Mouse (Mus musculus) myocyte (in vitro differentiated cells): ENCODE data around the gene Catip. TPM values are rescaled to one million over a fixed set of nuclear protein-coding genes. Genes with fewer than 3 reads are reported as not detected.
"Not testable (repeated sequence)": the region's sequence is repeated elsewhere in the genome, so short reads cannot be mapped to it uniquely, and the experiment has no call there.

Experiments used
- H3K27me3 ChIP-seq: one replicate; pipeline ENCODE4 v1.6.1; 2011; ENCODE audit not compliant: control insufficient read depth, insufficient read depth, insufficient read length
- H3K36me3 ChIP-seq: one replicate; pipeline ENCODE4 v1.6.1; 2011; ENCODE audit not compliant: control insufficient read depth, insufficient read depth
- H3K4me2 ChIP-seq: one replicate; pipeline ENCODE4 v1.6.1; 2011; ENCODE audit warnings: low read depth, control low read depth
- H3K4me3 ChIP-seq: one replicate; pipeline ENCODE4 v1.5.1; 2011; ENCODE audit warnings: mild to moderate bottlenecking, control low read depth, moderate library complexity
- H3K79me2 ChIP-seq: one replicate; pipeline ENCODE4 v1.6.1; 2011; ENCODE audit not compliant: control insufficient read depth, insufficient read depth
- H3ac ChIP-seq: one replicate; pipeline ENCODE4 v1.6.1; 2011; ENCODE audit not compliant: control insufficient read depth, insufficient read length
- CEBPB ChIP-seq: IDR thresholded peaks from 2 replicates; pipeline ENCODE4 v1.6.1; 2011; ENCODE audit warnings: mild to moderate bottlenecking, moderate library complexity; ENCODE audit not compliant: poor library complexity, insufficient read depth, severe bottlenecking
- E2F4 ChIP-seq: IDR thresholded peaks from one replicate; pipeline ENCODE4 v1.6.1; 2011; ENCODE audit warnings: mild to moderate bottlenecking, control low read depth, moderate library complexity; ENCODE audit not compliant: insufficient read depth
- MAX ChIP-seq: IDR thresholded peaks from one replicate; pipeline ENCODE4 v1.6.1; 2011; ENCODE audit warnings: low read depth, mild to moderate bottlenecking, control low read depth
- MYOD1 ChIP-seq, 3 experiments: IDR thresholded peaks; one replicate each; pipeline ENCODE4 v1.6.1; 2011; ENCODE audit warnings: control low read depth in 2 of 3, low read depth in 2 of 3, mild to moderate bottlenecking in 2 of 3, moderate library complexity in 1 of 3; ENCODE audit not compliant: insufficient read length in 2 of 3, control insufficient read depth in 1 of 3
- MYOG ChIP-seq, 3 experiments: IDR thresholded peaks; one replicate each; pipeline ENCODE4 v1.6.1; 2011; ENCODE audit warnings: control low read depth in 2 of 3, low read depth in 2 of 3, mild to moderate bottlenecking in 2 of 3; ENCODE audit not compliant: insufficient read length in 2 of 3, control insufficient read depth in 1 of 3, insufficient read depth in 1 of 3
- POLR2A ChIP-seq: IDR thresholded peaks from one replicate; pipeline ENCODE4 v1.6.1; 2011; ENCODE audit warnings: low read depth, mild to moderate bottlenecking, control low read depth, moderate library complexity; ENCODE audit not compliant: insufficient read length
- POLR2AphosphoS2 ChIP-seq: IDR thresholded peaks from one replicate; pipeline ENCODE4 v1.6.1; 2011; ENCODE audit warnings: low read depth, control low read depth; ENCODE audit not compliant: insufficient read length
- REST ChIP-seq: IDR thresholded peaks from one replicate; pipeline ENCODE4 v1.6.1; 2011; ENCODE audit warnings: mild to moderate bottlenecking, control low read depth, moderate library complexity; ENCODE audit not compliant: insufficient read depth, insufficient read length
- SRF ChIP-seq: IDR thresholded peaks from one replicate; pipeline ENCODE4 v1.6.1; 2011; ENCODE audit warnings: low read depth; ENCODE audit not compliant: control insufficient read depth, insufficient read length
- TCF12 ChIP-seq: IDR thresholded peaks from one replicate; pipeline ENCODE4 v1.6.1; 2011; ENCODE audit warnings: mild to moderate bottlenecking, control low read depth; ENCODE audit not compliant: poor library complexity, insufficient read depth, severe bottlenecking
- TCF3 ChIP-seq: IDR thresholded peaks from one replicate; pipeline ENCODE4 v1.6.1; 2011; ENCODE audit warnings: low read depth, control low read depth; ENCODE audit not compliant: insufficient read length
- USF1 ChIP-seq: IDR thresholded peaks from one replicate; pipeline ENCODE4 v1.6.1; 2011; ENCODE audit warnings: low read depth, mild to moderate bottlenecking, control low read depth, moderate library complexity
- polyA plus RNA-seq: library from polyadenylated mRNA; unstranded; fragments of >200 nt; fragmentation: generic; extraction: Trizol; gene quantifications from one replicate; pipeline ENCODE4 v1.2.1, GENCODE M21; 2012; ENCODE audit warnings: missing spikeins

Catip gene
- polyA plus RNA-seq, 1 experiment = 0.10 TPM

DNA sequence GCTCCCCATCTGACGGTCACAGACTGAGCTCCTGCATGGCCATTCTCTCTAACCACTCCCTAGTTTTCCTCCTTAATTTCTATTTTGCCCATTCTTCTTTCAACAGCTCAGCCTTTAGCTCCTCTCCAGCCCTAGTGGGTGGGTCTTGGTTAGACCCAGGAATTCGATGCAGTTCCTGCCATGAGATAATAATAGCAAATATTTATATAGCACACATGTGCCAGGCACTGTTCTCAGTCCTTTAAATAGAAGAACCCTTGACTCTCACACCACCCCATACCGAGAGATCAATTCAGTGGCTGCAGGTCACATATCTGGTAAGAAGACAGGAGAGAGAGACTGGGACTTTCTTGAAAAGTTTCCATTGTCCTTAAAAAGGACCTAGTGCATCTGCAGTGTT is 40.5 kb upstream of the Catip start:
- Histone ChIP-seq H3K4me2 (no peak overlapping the region), H3K36me3 (no peaks in the 10 kb centered on the region)
- TF ChIP-seq E2F4 (no peak), MAX (no peak), REST (no peak), POLR2AphosphoS2 (no peak), USF1 (no peak), POLR2A (no peak), CEBPB (no peak), SRF (no peak), MYOD1 (IDR thresholded peaks at IDR 0.05; ENCODE audit: control insufficient read depth in 1 of 3, insufficient read length in 2 of 3, low read depth in 2 of 3) (no peak), TCF12 (no peak), MYOG (IDR thresholded peaks at IDR 0.05; ENCODE audit: control insufficient read depth in 1 of 3, insufficient read depth in 1 of 3, insufficient read length in 2 of 3, low read depth in 2 of 3) (no peak), TCF3 (no peak)

DNA sequence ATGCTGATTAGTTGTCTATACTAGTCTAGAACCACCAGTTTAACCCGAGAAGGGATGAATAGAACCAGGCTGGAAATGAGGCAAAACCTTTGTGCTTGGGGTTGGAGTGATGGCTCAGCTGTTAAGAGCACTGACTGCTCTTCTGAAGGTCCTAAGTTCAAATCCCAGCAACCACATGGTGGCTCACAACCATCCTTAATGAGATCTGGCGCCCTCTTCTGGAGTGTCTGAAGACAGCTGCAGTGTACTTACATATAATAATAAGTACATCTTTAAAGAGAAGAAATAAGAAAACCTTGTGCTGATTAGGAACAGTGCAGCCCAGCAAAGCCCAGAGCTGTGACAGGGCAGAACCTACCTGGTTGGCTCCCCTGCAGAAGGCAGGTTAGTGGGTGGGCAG is 35.0 kb upstream of the Catip start:
- not testable (repeated sequence) for H3K36me3 ChIP-seq, H3ac ChIP-seq

More for the DNA sequence above, 40.5 kb upstream of the Catip start:
- Histone ChIP-seq H3K27me3 (no peaks in the 10 kb centered on the region), H3K4me3 (no peak overlapping the region), H3K79me2 (no peaks in the 10 kb centered on the region), H3ac (no peak overlapping the region)

DNA sequence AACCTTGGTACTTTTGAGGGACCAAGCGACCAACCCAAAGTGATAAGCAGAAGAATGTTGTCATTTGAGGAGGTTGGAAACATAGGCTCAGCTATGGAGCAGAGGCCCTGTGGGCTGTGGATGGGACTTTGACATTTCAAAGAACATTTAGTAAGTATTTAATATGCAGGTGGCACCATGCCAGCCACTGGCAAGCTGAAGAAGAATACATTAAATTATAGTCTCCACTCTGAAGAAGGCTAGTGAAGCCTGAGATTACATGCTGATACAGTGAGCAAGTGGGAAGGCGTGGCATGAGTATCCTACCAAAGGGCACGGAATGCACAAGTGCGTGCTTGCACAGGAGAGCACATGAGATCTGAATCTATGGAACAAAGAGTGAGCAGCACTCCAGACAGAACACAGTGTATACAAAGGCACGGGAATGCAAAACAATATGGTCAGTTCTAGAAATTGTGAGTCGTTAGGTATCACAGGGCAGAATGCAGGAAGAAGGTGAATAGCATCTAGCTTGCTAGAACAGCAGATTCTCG is 31.9 kb upstream of the Catip start:
- no peak overlapping the region for H3K4me3 ChIP-seq
- TF ChIP-seq USF1 (no peak), TCF3 (no peak), REST (no peak), TCF12 (no peak), MYOD1 (IDR thresholded peaks at IDR 0.05; ENCODE audit: control insufficient read depth in 1 of 3, insufficient read length in 2 of 3, low read depth in 2 of 3) (no peak), MYOG (IDR thresholded peaks at IDR 0.05; ENCODE audit: control insufficient read depth in 1 of 3, insufficient read depth in 1 of 3, insufficient read length in 2 of 3, low read depth in 2 of 3) (no peak), SRF (no peak), POLR2AphosphoS2 (no peak), CEBPB (no peak), MAX (no peak)
- no peaks in the 10 kb centered on the region for H3K79me2 ChIP-seq
- H3ac ChIP-seq = no peak overlapping the region
- no peaks in the 10 kb centered on the region for H3K36me3 ChIP-seq
- no peaks in the 10 kb centered on the region for H3K27me3 ChIP-seq
- no peak overlapping the region for H3K4me2 ChIP-seq

More for the DNA sequence above, 35.0 kb upstream of the Catip start:
- H3K79me2 ChIP-seq, H3K27me3 ChIP-seq, H3K4me2 ChIP-seq, H3K4me3 ChIP-seq: not testable (repeated sequence)

DNA sequence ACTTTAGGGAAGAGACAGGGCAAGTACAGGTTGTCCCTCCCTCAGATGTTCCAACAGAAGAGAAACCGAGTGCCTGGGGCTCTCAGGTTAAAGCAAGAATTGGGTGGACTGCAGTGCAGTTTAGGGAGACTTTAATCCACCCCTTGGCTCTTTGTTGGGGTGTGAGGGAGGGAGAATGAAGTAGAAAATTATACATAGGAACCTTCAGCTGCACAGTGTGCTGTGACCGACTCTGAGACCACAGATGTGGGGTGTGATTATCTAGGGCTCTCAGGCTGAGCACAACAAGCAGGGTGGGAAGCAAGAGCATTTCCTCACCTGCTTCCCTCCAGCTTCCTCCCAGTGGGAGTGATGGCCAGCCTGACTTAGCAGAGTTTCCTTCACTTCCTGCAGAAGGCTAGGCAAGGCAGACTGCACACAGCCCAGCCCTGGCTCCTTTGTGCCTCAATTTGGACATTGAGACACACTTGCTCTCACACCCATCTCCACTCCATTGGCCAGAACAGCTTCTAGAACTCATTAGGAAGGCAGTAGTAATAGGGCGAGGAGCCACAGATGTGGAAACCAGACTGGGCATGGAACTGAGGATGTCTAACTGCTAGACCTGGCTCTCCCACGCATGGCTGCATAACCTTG is 30.7 kb upstream of the Catip start:
- H3K27me3 ChIP-seq = no peaks in the 10 kb centered on the region
- H3K79me2 ChIP-seq = no peaks in the 10 kb centered on the region
- H3K36me3 ChIP-seq = no peaks in the 10 kb centered on the region
- H3K4me2 ChIP-seq = no peak overlapping the region
- H3K4me3 ChIP-seq = no peak overlapping the region
- TF ChIP-seq MYOG (IDR thresholded peaks at IDR 0.05; ENCODE audit: control insufficient read depth in 1 of 3, insufficient read depth in 1 of 3, insufficient read length in 2 of 3, low read depth in 2 of 3) (no peak), REST (no peak), SRF (no peak), MAX (no peak)
- no peak overlapping the region for H3ac ChIP-seq

DNA sequence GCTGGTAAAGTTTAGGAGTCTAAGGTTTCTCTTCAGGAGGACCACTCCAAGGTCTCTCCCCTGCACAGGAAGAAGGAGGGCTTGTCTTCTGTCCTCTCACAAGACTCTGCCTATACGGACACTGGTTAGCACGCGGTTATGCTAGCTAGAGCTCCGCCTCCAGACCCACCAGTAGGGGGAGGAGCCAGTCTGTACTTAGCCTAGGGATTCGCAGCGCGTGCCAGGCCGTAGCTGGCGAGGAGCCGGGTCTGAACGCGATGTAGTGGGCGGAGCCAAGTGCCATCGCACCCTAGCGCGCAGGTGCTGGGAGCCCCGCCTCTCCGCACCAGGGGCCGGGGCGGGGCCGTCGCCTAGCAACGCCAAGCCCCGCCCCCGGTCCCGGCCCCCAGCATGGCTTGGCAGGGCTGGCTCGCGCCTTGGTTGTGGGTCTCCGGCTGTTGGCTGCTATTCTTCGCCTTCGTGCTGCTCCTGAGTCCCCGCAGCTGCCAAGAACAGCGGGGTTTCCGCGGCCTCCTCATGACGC is 29.6 kb upstream of the Catip start:
- Histone ChIP-seq H3K36me3 (no peaks in the 10 kb centered on the region), H3K4me2 (peak overlapping the region; percentile 91), H3ac (no peak overlapping the region), H3K4me3 (peak overlapping the region; percentile 32), H3K27me3 (no peaks in the 10 kb centered on the region), H3K79me2 (no peaks in the 10 kb centered on the region)
- TF ChIP-seq MYOD1 (IDR thresholded peaks at IDR 0.05; ENCODE audit: control insufficient read depth in 1 of 3, insufficient read length in 2 of 3, low read depth in 2 of 3) = peak in 2 of 3 experiments; percentile 26 to 56
- no peak for TF ChIP-seq SRF
- peak in 2 of 3 experiments; percentile 43 to 78 for TF ChIP-seq MYOG (IDR thresholded peaks at IDR 0.05; ENCODE audit: control insufficient read depth in 1 of 3, insufficient read depth in 1 of 3, insufficient read length in 2 of 3, low read depth in 2 of 3)
- no peak for TF ChIP-seq MAX
- no peak for TF ChIP-seq REST
- TF ChIP-seq POLR2A = peak; percentile 58
- TF ChIP-seq E2F4 = no peak
- no peak for TF ChIP-seq TCF12
- no peak for TF ChIP-seq POLR2AphosphoS2
- TF ChIP-seq USF1 = no peak
- no peak for TF ChIP-seq TCF3
